25 mouse cellular contexts compared by ENCODE assay signal in the genomic region with DNA sequence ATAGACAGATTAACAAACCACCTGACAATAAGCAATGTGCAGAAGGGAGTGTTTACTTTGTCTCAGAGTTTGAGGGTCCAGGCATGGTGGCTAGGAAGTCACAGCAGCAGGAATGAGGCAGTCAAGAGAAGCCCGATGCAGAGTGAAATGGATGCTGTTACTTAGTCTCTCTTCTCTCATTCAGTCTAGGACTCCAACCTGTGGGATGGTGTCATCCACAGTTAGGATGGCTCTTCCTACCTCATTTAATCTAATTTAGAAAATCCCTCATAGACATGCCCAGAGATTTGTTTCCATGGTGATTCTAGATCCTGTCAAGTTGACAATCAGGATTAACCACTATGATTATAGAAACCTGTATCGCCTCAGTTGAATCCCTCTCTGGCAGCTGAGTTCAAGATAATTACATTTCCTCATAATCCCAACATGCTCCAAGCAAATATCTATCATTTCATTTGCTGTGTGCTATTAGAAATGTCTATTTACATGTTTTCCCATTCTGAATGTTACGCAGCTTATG.
"Had no signal": no experiment of that assay in that cellular context is flagged by ENCODE, and none has a peak within 500 bp of the region (broad histone marks: within the 10 kb centered on the region; RNA-seq: fewer than 3 reads in every experiment).

No protein-coding gene starts in this region.

- H3K4me1 ChIP-seq: intestine, embryonic 15.5 days; kidney, embryonic 15.5 days; limb, embryonic 15.5 days; liver, embryonic 12.5 days; liver, embryonic 15.5 days; lung, embryonic 15.5 days; megakaryocyte, embryonic 14.5 days; neural tube, embryonic 12.5 days; neural tube, embryonic 15.5 days had no signal

- H3K9ac ChIP-seq: intestine, embryonic 15.5 days; kidney, embryonic 15.5 days; limb, embryonic 12.5 days; limb, embryonic 15.5 days; liver, embryonic 12.5 days; liver, embryonic 15.5 days; lung, embryonic 15.5 days; neural tube, embryonic 12.5 days; neural tube, embryonic 15.5 days had no signal

- H3K4me3 ChIP-seq: intestine, embryonic 15.5 days; kidney, embryonic 15.5 days; left cerebral cortex, adult 2 months; limb, embryonic 12.5 days; limb, embryonic 15.5 days; liver, embryonic 12.5 days; liver, embryonic 15.5 days; lung, embryonic 15.5 days; megakaryocyte, embryonic 14.5 days; neural tube, embryonic 12.5 days; neural tube, embryonic 15.5 days had no signal

- ATAC-seq: intestine, embryonic 15.5 days; liver, embryonic 12.5 days had no signal

- H3K9me3 ChIP-seq: intestine, embryonic 15.5 days; kidney, embryonic 15.5 days; limb, embryonic 12.5 days; limb, embryonic 15.5 days; liver, embryonic 12.5 days; liver, embryonic 15.5 days; lung, embryonic 15.5 days; megakaryocyte, embryonic 14.5 days; neural tube, embryonic 12.5 days; neural tube, embryonic 15.5 days had no signal

- H3K4me2 ChIP-seq: intestine, embryonic 15.5 days; kidney, embryonic 15.5 days; limb, embryonic 12.5 days; limb, embryonic 15.5 days; liver, embryonic 12.5 days; liver, embryonic 15.5 days; lung, embryonic 15.5 days; neural tube, embryonic 12.5 days; neural tube, embryonic 15.5 days had no signal

- DNase-seq: kidney, adult 11 months; kidney, adult 8-10 months; kidney, postnatal 10 days; kidney, postnatal 36 days; layer of hippocampus, postnatal 36 days; left cerebral cortex, postnatal 4 days; lung, adult 18-20 months; lung, postnatal 10 days; lung, postnatal 36 days; right cerebral cortex, adult 18-20 months; right cerebral cortex, postnatal 25 days; spleen, adult 18-20 months; thymus, adult 18-20 months; thymus, postnatal 36 days had no signal

- H3K36me3 ChIP-seq: intestine, embryonic 15.5 days; kidney, embryonic 15.5 days; limb, embryonic 12.5 days; limb, embryonic 15.5 days; liver, embryonic 12.5 days; liver, embryonic 15.5 days; lung, embryonic 15.5 days; neural tube, embryonic 12.5 days; neural tube, embryonic 15.5 days had no signal

- H3K27me3 ChIP-seq: intestine, embryonic 15.5 days; kidney, embryonic 15.5 days; limb, embryonic 12.5 days; limb, embryonic 15.5 days; liver, embryonic 12.5 days; liver, embryonic 15.5 days; lung, embryonic 15.5 days; megakaryocyte, embryonic 14.5 days; neural tube, embryonic 12.5 days; neural tube, embryonic 15.5 days had no signal

- H3K27ac ChIP-seq: intestine, embryonic 15.5 days; kidney, embryonic 15.5 days; left cerebral cortex, adult 2 months; limb, embryonic 12.5 days; limb, embryonic 15.5 days; liver, embryonic 12.5 days; liver, embryonic 15.5 days; lung, embryonic 15.5 days; neural tube, embryonic 12.5 days; neural tube, embryonic 15.5 days had no signal
